Mouse (Mus musculus): ENCODE measurements around the gene Otud1. TPM values are rescaled to one million over a fixed set of nuclear protein-coding genes. Genes with fewer than 3 reads are reported as not detected.

The Otud1 gene
- polyA plus RNA-seq, 1 experiment from 2014 or later = 1.1 TPM

- no peaks in the 10 kb centered on the region for H3K9me3 ChIP-seq (replicated peaks; ENCODE audit: control insufficient read depth, low read length, poor library complexity, severe bottlenecking)
- H3K9ac ChIP-seq (ENCODE audit: low read depth, low read length) = no peak overlapping the region
- no peak overlapping the region for H3K4me3 ChIP-seq (ENCODE audit: low read depth, low read length)
- no peak overlapping the region for H3K4me2 ChIP-seq (ENCODE audit: low read length)
- peak; percentile 28; the same call in 1 of the 2 replicates for ATAC-seq
- no peaks in the 10 kb centered on the region for H3K27me3 ChIP-seq (ENCODE audit: control insufficient read depth, insufficient read depth, low read depth, low read length)
- no peak overlapping the region for H3K27ac ChIP-seq (ENCODE audit: low read length)
- H3K36me3 ChIP-seq (ENCODE audit: control insufficient read depth, insufficient read depth, low read length) = no peaks in the 10 kb centered on the region
- no peaks in the 10 kb centered on the region for H3K4me1 ChIP-seq (ENCODE audit: control insufficient read depth, insufficient read depth, low read length)
These were observed 45.6 kb downstream of the Otud1 start for GRCm38 (mm10) chr2:19703020-19703613.

GRCm38 (mm10) chr2:19703670-19704069 lies 46.1 kb downstream of the Otud1 start:
- Histone ChIP-seq H3K9ac (ENCODE audit: low read depth, low read length) (no peak overlapping the region), H3K4me1 (ENCODE audit: control insufficient read depth, insufficient read depth, low read length) (no peaks in the 10 kb centered on the region), H3K27ac (ENCODE audit: low read length) (no peak overlapping the region), H3K9me3 (replicated peaks; ENCODE audit: control insufficient read depth, low read length, poor library complexity, severe bottlenecking) (no peaks in the 10 kb centered on the region), H3K36me3 (ENCODE audit: control insufficient read depth, insufficient read depth, low read length) (no peaks in the 10 kb centered on the region), H3K4me3 (ENCODE audit: low read depth, low read length) (no peak overlapping the region), H3K4me2 (ENCODE audit: low read length) (no peak overlapping the region), H3K27me3 (ENCODE audit: control insufficient read depth, insufficient read depth, low read depth, low read length) (no peaks in the 10 kb centered on the region)
- 40% methylated on average over 4 of the region's 4 CpGs for WGBS
- ATAC-seq = peak; percentile 71

- Histone ChIP-seq H3K9ac (ENCODE audit: low read depth, low read length) (no peak overlapping the region), H3K9me3 (replicated peaks; ENCODE audit: control insufficient read depth, low read length, poor library complexity, severe bottlenecking) (no peaks in the 10 kb centered on the region), H3K4me2 (ENCODE audit: low read length) (no peak overlapping the region), H3K27me3 (ENCODE audit: control insufficient read depth, insufficient read depth, low read depth, low read length) (no peaks in the 10 kb centered on the region), H3K4me3 (ENCODE audit: low read depth, low read length) (no peak overlapping the region), H3K36me3 (ENCODE audit: control insufficient read depth, insufficient read depth, low read length) (no peaks in the 10 kb centered on the region), H3K27ac (ENCODE audit: low read length) (no peak overlapping the region), H3K4me1 (ENCODE audit: control insufficient read depth, insufficient read depth, low read length) (no peaks in the 10 kb centered on the region)
- ATAC-seq = no peak
These were observed 46.7 kb downstream of the Otud1 start for GRCm38 (mm10) chr2:19704272-19704671.

- Histone ChIP-seq H3K4me2 (ENCODE audit: low read length) (no peak overlapping the region), H3K27me3 (ENCODE audit: control insufficient read depth, insufficient read depth, low read depth, low read length) (no peaks in the 10 kb centered on the region), H3K36me3 (ENCODE audit: control insufficient read depth, insufficient read depth, low read length) (no peaks in the 10 kb centered on the region), H3K4me1 (ENCODE audit: control insufficient read depth, insufficient read depth, low read length) (no peaks in the 10 kb centered on the region), H3K4me3 (ENCODE audit: low read depth, low read length) (no peak overlapping the region), H3K27ac (ENCODE audit: low read length) (no peak overlapping the region), H3K9me3 (replicated peaks; ENCODE audit: control insufficient read depth, low read length, poor library complexity, severe bottlenecking) (no peaks in the 10 kb centered on the region), H3K9ac (ENCODE audit: low read depth, low read length) (no peak overlapping the region)
- 94% methylated on average over 4 of the region's 4 CpGs for WGBS
- no peak for ATAC-seq
These were observed 49.3 kb downstream of the Otud1 start for GRCm38 (mm10) chr2:19706886-19707285.

Other genes starting within 250 kb of the Otud1 start
- gene Ptf1a, start 212.1 kb upstream of the Otud1 start, polyA plus RNA-seq (2015; fragmentation: Nextera tagmentation; extraction: Ambion mirVana) = 0.14 TPM in 1 of 2 replicates, not detected in the other
- gene 4921504E06Rik, start 103.8 kb upstream of the Otud1 start, polyA plus RNA-seq (2015; fragmentation: Nextera tagmentation; extraction: Ambion mirVana) = not detected in 2 replicates

Data from midbrain, embryonic 16.5 days (tissue).